Mouse (Mus musculus) adrenal gland, postnatal 4 days (tissue): ENCODE results near the gene Actn1. TPM values are rescaled to one million over a fixed set of nuclear protein-coding genes. Genes with fewer than 3 reads are reported as not detected.
"Not testable (repeated sequence)": the region's sequence is repeated elsewhere in the genome, so short reads cannot be mapped to it uniquely, and the experiment has no call there.

Experiments
- DNase-seq, 2 experiments: peaks; one replicate each; pipeline ENCODE4 v3.0.0; 2021 to 2022; ENCODE audit warnings: low spot score in 2 of 2, mixed read lengths in 2 of 2
- long read RNA-seq, 2 experiments: library from polyadenylated mRNA; stranded (forward); transcript quantifications; one replicate each; pipeline ENCODE4 v2.0.0; 2021
- total RNA-seq, 2 experiments: library from RNA; stranded (reverse); gene quantifications; 2 replicates each; pipeline ENCODE4 v1.2.3; 2021

Gene Actn1
- 10 to 100 TPM; 59.3 to 80.6 TPM for total RNA-seq
- long read RNA-seq, experiment 1, partial matches to known transcripts = 1 of 8 reads
- long read RNA-seq, experiment 1, other reads (novel, unspliced or antisense) = 3 of 8 reads
- long read RNA-seq, experiment 2, transcript Actn1-201 (21 exons, 3,734 nt) = major isoform, 10 of 22 reads
- long read RNA-seq, experiment 2, partial matches to known transcripts = 4 of 22 reads
- long read RNA-seq, experiment 2, other reads (novel, unspliced or antisense) = 8 of 22 reads

GRCm38 (mm10) chr12:80260056-80260743, at the start of gene Actn1:
TSS of gene Actn1 (minus strand) at chr12:80260371.
- DNase-seq = peak; percentile 74 to 84

GRCm38 (mm10) chr12:80307556-80307955, 47.4 kb upstream of the Actn1 start:
- no peak for DNase-seq

GRCm38 (mm10) chr12:80304518-80304917, 44.3 kb upstream of the Actn1 start:
- no peak for DNase-seq

- DNase-seq = no peak
Measured at GRCm38 (mm10) chr12:80300833-80301456, 40.8 kb upstream of the Actn1 start.

- no peak for DNase-seq
Measured at GRCm38 (mm10) chr12:80298714-80299113, 38.5 kb upstream of the Actn1 start.

- DNase-seq = no peak
Measured at GRCm38 (mm10) chr12:80291895-80292435, 31.8 kb upstream of the Actn1 start.

- no peak for DNase-seq
Measured at GRCm38 (mm10) chr12:80290964-80291363, 30.8 kb upstream of the Actn1 start.

- no peak for DNase-seq
Measured at GRCm38 (mm10) chr12:80290483-80290882, 30.3 kb upstream of the Actn1 start.

GRCm38 (mm10) chr12:80289722-80290121, 29.6 kb upstream of the Actn1 start:
- no peak for DNase-seq

- no peak for DNase-seq
Measured at GRCm38 (mm10) chr12:80285890-80286289, 25.7 kb upstream of the Actn1 start.

- not testable (repeated sequence) for DNase-seq
Measured at GRCm38 (mm10) chr12:80284251-80284650, 24.1 kb upstream of the Actn1 start.

GRCm38 (mm10) chr12:80278866-80279265, 18.7 kb upstream of the Actn1 start:
- no peak for DNase-seq

GRCm38 (mm10) chr12:80277428-80277827, 17.3 kb upstream of the Actn1 start:
- DNase-seq = no peak

- DNase-seq = no peak
Measured at GRCm38 (mm10) chr12:80275187-80275820, 15.1 kb upstream of the Actn1 start.

- DNase-seq = no peak
Measured at GRCm38 (mm10) chr12:80273020-80273686, 13.0 kb upstream of the Actn1 start.

- DNase-seq = no peak
Measured at GRCm38 (mm10) chr12:80271806-80272205, 11.6 kb upstream of the Actn1 start.

- DNase-seq = no peak
Measured at GRCm38 (mm10) chr12:80270924-80271323, 10.8 kb upstream of the Actn1 start.

- DNase-seq = no peak
Measured at GRCm38 (mm10) chr12:80269303-80269702, 9.1 kb upstream of the Actn1 start.

- no peak for DNase-seq
Measured at GRCm38 (mm10) chr12:80267962-80268361, 7.8 kb upstream of the Actn1 start.

GRCm38 (mm10) chr12:80264388-80264787, 4.2 kb upstream of the Actn1 start:
- not testable (repeated sequence) for DNase-seq
